Mouse (Mus musculus) testis, adult 2 months (tissue): ENCODE results near the gene Hoxc4.

ENCODE experiments used
- CTCF ChIP-seq: fragments of 200-500 bp; IDR thresholded peaks from 2 replicates; pipeline ENCODE4 v1.5.1; 2012; ENCODE audit warnings: low read depth, mild to moderate bottlenecking, inconsistent platforms, low read length, moderate library complexity; ENCODE audit not compliant: control insufficient read depth, insufficient read depth, insufficient replicate concordance
- POLR2A ChIP-seq: fragments of 200-500 bp; IDR thresholded peaks from 2 replicates; pipeline ENCODE4 v1.6.1; 2012; ENCODE audit warnings: low read depth, mild to moderate bottlenecking, inconsistent platforms, low read length, moderate library complexity; ENCODE audit not compliant: control insufficient read depth

- no peak for TF ChIP-seq CTCF
- TF ChIP-seq POLR2A: no peak
Observed at GRCm38 (mm10) chr15:103074663-103075415, 56.1 kb downstream of the Hoxc4 start.
